Mouse (Mus musculus) liver, embryonic 11.5 days (tissue): ENCODE data around the gene Nrsn1. TPM values are rescaled to one million over a fixed set of nuclear protein-coding genes. Genes with fewer than 3 reads are reported as not detected.

Source experiments
- ATAC-seq: fragments of 200-750 bp; cut with Nextera tagmentation; replicated peaks from 2 replicates; pipeline ENCODE4 v1.8.0; 2017; ENCODE audit warnings: moderate number of reproducible peaks, mild to moderate bottlenecking, moderate TSS enrichment, moderate library complexity; ENCODE audit not compliant: low FRiP score
- DNase-seq: peaks from one replicate; pipeline ENCODE4 v3.0.0-alpha.2; 2017; ENCODE audit warnings: low spot score
- H3K27ac ChIP-seq: fragments of 300-500 bp; sonication (generic); 2 replicates; pipeline ENCODE4 v1.5.1; 2014; ENCODE audit warnings: mild to moderate bottlenecking, low read depth, low read length, control low read depth
- H3K27me3 ChIP-seq: fragments of 300-500 bp; sonication (generic); replicated peaks from 2 replicates; pipeline ENCODE4 v1.6.1; 2014; ENCODE audit warnings: low read length, mixed read lengths; ENCODE audit not compliant: control insufficient read depth, insufficient read depth
- H3K36me3 ChIP-seq: fragments of 300-500 bp; sonication (generic); 2 replicates; pipeline ENCODE4 v1.6.1; 2014; ENCODE audit warnings: mild to moderate bottlenecking, low read length, moderate library complexity, mixed read lengths; ENCODE audit not compliant: control insufficient read depth, insufficient read depth
- H3K4me1 ChIP-seq: fragments of 300-500 bp; sonication (generic); replicated peaks from 2 replicates; pipeline ENCODE4 v1.6.1; 2014; ENCODE audit warnings: low read length, mixed read lengths; ENCODE audit not compliant: control insufficient read depth, insufficient read depth
- H3K4me2 ChIP-seq: fragments of 300-500 bp; sonication (generic); 2 replicates; pipeline ENCODE4 v1.6.1; 2014; ENCODE audit warnings: mild to moderate bottlenecking, control low read depth, moderate library complexity
- H3K4me3 ChIP-seq: fragments of 300-500 bp; sonication (generic); 2 replicates; pipeline ENCODE4 v1.5.1; 2014; ENCODE audit warnings: low read depth, low read length, control low read depth
- H3K9ac ChIP-seq: fragments of 300-500 bp; sonication (generic); 2 replicates; pipeline ENCODE4 v1.6.1; 2014; ENCODE audit warnings: low read depth, low read length, control low read depth
- H3K9me3 ChIP-seq: fragments of 300-500 bp; sonication (generic); 2 replicates; pipeline ENCODE4 v1.6.1; 2016; ENCODE audit warnings: low read length, inconsistent platforms, mixed read lengths; ENCODE audit not compliant: control insufficient read depth
- WGBS: fragments of 180-500 bp; shearing (Covaris S2); extraction: QIAGEN DNeasy Blood & Tissue Kit; methylation state at CpG from one replicate; pipeline ENCODE4 v1.1.7; 2014; 5-methylcytosine and 5-hydroxymethylcytosine counted together
- polyA plus RNA-seq: library from polyadenylated mRNA; unstranded; fragments of >200 nt; fragmentation: Nextera tagmentation; extraction: Ambion mirVana; gene quantifications from 2 replicates; pipeline ENCODE4 v1.2.1, GENCODE M21; 2014

The Nrsn1 gene
- polyA plus RNA-seq, 1 experiment from 2014 or later: 0.48 TPM

- no peak overlapping the region for H3K9ac ChIP-seq
- no peaks in the 10 kb centered on the region for H3K4me1 ChIP-seq
- H3K27ac ChIP-seq: no peak overlapping the region
- WGBS: 62% methylated on average over 6 of the region's 6 CpGs
- H3K4me2 ChIP-seq: no peak overlapping the region
- H3K4me3 ChIP-seq: no peak overlapping the region
- ATAC-seq (no peak), DNase-seq (no peak)
- H3K27me3 ChIP-seq: no peaks in the 10 kb centered on the region
- no peaks in the 10 kb centered on the region for H3K9me3 ChIP-seq
- H3K36me3 ChIP-seq: no peaks in the 10 kb centered on the region
Observed at GRCm38 (mm10) chr13:25257608-25258007, 12.7 kb downstream of the Nrsn1 start.

GRCm38 (mm10) chr13:25254478-25255263, 15.6 kb downstream of the Nrsn1 start:
- DNase-seq: no peak

GRCm38 (mm10) chr13:25251893-25252292, 18.4 kb downstream of the Nrsn1 start:
- Histone ChIP-seq H3K9me3 (no peaks in the 10 kb centered on the region), H3K36me3 (no peaks in the 10 kb centered on the region), H3K27ac (no peak overlapping the region), H3K4me1 (no peaks in the 10 kb centered on the region), H3K27me3 (no peaks in the 10 kb centered on the region), H3K4me2 (no peak overlapping the region), H3K9ac (no peak overlapping the region), H3K4me3 (no peak overlapping the region)
- WGBS: 92% methylated on average over 1 of the region's 1 CpGs
- no peak for DNase-seq
- no peak for ATAC-seq

More at GRCm38 (mm10) chr13:25254478-25255263, 15.6 kb downstream of the Nrsn1 start:
- Histone ChIP-seq H3K4me2 (no peak overlapping the region), H3K9ac (no peak overlapping the region), H3K36me3 (no peaks in the 10 kb centered on the region), H3K4me3 (no peak overlapping the region), H3K4me1 (no peaks in the 10 kb centered on the region), H3K27me3 (no peaks in the 10 kb centered on the region), H3K27ac (no peak overlapping the region), H3K9me3 (no peaks in the 10 kb centered on the region)
- no peak for ATAC-seq
- WGBS: 65% methylated on average over 9 of the region's 9 CpGs

DNA sequence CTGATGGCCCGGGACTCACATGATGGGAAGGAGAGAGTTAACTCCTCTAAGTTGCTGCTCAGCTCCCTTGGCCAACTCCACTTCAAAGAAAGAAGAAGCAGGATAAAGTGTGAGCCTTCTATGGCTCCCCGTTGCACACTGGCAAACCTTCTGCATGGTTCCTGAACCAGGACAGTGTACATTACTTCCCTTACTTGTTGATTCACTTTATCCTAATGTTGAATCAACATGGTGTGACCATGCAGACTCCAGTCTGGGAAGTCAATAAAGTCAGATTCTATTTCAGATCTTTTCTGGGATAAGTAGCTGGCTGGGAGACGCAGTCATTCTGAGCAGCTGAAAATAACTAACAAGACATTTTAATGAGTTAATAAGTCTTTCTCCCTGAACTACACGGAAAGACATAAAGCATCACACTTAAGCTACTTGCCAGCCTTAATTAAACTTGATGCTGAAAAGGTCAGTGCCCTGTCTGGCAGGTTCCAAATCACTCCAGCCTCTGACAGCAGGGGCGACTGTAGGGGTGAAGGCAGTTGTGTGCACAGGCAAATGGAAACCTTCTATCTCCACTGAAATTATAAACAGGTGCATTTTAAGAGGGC, 50.0 kb downstream of the Nrsn1 start:
- ATAC-seq (no peak), DNase-seq (no peak)
- H3K9me3 ChIP-seq: no peaks in the 10 kb centered on the region
- H3K4me1 ChIP-seq: no peaks in the 10 kb centered on the region
- H3K36me3 ChIP-seq: no peaks in the 10 kb centered on the region
- H3K27ac ChIP-seq: no peak overlapping the region
- no peaks in the 10 kb centered on the region for H3K27me3 ChIP-seq
- WGBS: 63% methylated on average over 5 of the region's 5 CpGs
- H3K4me2 ChIP-seq: no peak overlapping the region
- no peak overlapping the region for H3K4me3 ChIP-seq
- no peak overlapping the region for H3K9ac ChIP-seq

- no peak for DNase-seq
- H3K4me2 ChIP-seq: no peak overlapping the region
- no peak for ATAC-seq
- no peak overlapping the region for H3K27ac ChIP-seq
- H3K9me3 ChIP-seq: no peaks in the 10 kb centered on the region
- H3K27me3 ChIP-seq: no peaks in the 10 kb centered on the region
- no peaks in the 10 kb centered on the region for H3K36me3 ChIP-seq
- no peak overlapping the region for H3K9ac ChIP-seq
- no peak overlapping the region for H3K4me3 ChIP-seq
- no peaks in the 10 kb centered on the region for H3K4me1 ChIP-seq
- WGBS: 63% methylated on average over 1 of the region's 1 CpGs
Observed at GRCm38 (mm10) chr13:25218394-25218793, 51.9 kb downstream of the Nrsn1 start.

DNA sequence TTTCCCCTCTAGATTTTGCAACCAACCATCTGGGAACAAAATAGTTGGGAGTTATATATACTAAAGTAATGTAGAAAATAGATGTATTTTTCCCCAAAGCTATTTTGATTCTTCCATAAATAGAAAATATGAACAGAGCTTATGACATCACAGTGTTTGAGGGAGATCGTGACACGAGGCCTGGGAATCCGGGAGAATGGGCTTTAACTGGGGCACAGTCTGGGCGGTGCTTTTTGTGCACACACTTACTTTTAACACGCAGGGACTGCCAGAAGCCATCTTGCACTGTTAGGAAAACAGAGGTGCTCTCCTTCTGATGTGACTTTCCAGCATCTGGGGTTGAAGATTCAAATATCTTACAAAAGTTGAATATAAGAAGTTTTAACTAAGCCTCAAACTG, 63.4 kb downstream of the Nrsn1 start:
- no peaks in the 10 kb centered on the region for H3K27me3 ChIP-seq
- no peaks in the 10 kb centered on the region for H3K36me3 ChIP-seq
- H3K4me2 ChIP-seq: no peak overlapping the region
- DNase-seq: no peak
- 87% methylated on average over 5 of the region's 5 CpGs for WGBS
- H3K27ac ChIP-seq: no peak overlapping the region
- H3K4me3 ChIP-seq: no peak overlapping the region
- no peak for ATAC-seq
- no peak overlapping the region for H3K9ac ChIP-seq
- no peaks in the 10 kb centered on the region for H3K9me3 ChIP-seq
- no peaks in the 10 kb centered on the region for H3K4me1 ChIP-seq

Other genes starting within 250 kb of the Nrsn1 start
- 0.30 and 0.48 TPM in 2 replicates for gene Dcdc2a, start 214.5 kb downstream of the Nrsn1 start, polyA plus RNA-seq